Mouse (Mus musculus): ENCODE measurements around the gene Ak4. TPM values are rescaled to one million over a fixed set of nuclear protein-coding genes. Genes with fewer than 3 reads are reported as not detected.

Gene Ak4
- polyA plus RNA-seq, 2 experiments = 3.5 to 6.5 TPM

DNA sequence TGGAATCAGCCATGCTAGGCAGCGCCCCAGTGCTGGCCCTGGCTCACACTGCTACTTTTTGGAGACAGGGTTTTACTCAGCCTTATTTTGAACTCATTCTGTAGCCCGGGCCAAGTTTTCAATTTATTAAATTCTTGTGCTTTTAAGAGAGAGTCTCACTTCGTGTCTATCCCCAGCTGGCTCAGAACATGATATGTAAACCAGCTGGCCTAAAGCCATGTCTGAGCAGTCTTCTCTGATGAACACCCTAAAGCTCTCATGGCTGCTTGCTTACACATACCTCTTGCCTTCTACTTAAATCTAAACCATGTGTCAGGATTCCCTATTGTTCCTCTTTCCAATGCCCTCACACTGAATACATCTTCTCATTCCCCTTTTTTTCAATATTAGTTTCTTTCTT is 14.2 kb upstream of the Ak4 start:
- WGBS (ENCODE audit: insufficient replicate concordance) = 49% methylated on average over 3 of the region's 3 CpGs

DNA sequence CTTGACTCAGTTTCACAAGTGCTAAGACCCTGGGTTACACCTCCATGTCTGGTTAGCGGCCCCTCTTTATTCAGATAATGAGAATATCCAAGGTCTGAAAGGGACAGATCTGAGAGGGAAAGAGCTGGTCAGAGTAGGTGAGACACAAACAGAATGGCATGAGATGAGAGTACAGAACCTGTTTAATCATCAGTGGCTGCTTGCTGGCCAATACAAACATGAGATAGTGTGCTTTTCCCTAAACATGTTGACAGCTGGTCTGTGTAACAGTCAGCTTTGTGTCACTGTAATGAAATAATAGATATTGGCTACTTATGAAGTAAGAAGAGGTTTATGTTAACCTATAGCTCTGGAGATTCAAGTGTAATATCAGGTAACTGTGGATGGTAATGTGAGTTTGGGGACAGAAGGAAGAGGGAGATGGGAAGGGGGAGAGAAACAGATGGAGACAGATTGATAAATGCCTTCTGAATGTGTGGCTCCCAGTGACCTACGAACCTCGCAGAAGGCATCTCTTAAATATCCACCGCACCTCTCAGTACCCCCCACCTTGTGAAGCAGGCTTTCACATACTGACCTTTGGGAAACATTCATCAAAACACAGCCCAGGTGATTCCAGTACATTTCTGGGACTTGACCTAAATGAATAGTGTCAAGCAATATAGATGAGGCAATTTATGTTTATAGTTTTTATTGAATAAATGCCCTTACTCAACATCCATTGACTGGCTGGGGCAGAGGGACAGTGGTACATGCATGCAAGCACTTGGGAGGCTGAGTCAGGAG is 12.5 kb upstream of the Ak4 start:
- Histone ChIP-seq H3K27ac (no peak overlapping the region), H3K9ac (replicated peaks) (no peak overlapping the region), H3K4me1 (replicated peaks; ENCODE audit: control insufficient read depth in 2 of 2, insufficient read depth in 2 of 2, low read length in 1 of 2) (no peaks in the 10 kb centered on the region), H3K9me3 (ENCODE audit: control insufficient read depth, low read length) (no peaks in the 10 kb centered on the region), H3K4me3 (ENCODE audit: insufficient read depth in 1 of 2, low read depth in 2 of 2, low read length in 2 of 2) (no peak overlapping the region), H3K4me2 (ENCODE audit: low read depth) (no peak overlapping the region), H3K27me3 (ENCODE audit: control insufficient read depth, insufficient read depth, low read length) (no peaks in the 10 kb centered on the region), H3K36me3 (replicated peaks; ENCODE audit: control insufficient read depth, insufficient read depth, low read depth) (no peaks in the 10 kb centered on the region)
- DNase-seq (ENCODE audit: low read depth in 3 of 3, low spot score in 3 of 3) (no peak), ATAC-seq (ENCODE audit: insufficient read depth) (no peak)
- TF ChIP-seq CTCF (IDR thresholded peaks at IDR 0.05; ENCODE audit: low read depth) = no peak
- TF ChIP-seq EP300 (IDR thresholded peaks at IDR 0.05; ENCODE audit: low read depth) = no peak
- WGBS (ENCODE audit: insufficient replicate concordance) = 65% methylated on average over 4 of the region's 4 CpGs

More for the DNA sequence above, 14.2 kb upstream of the Ak4 start:
- Histone ChIP-seq H3K4me2 (ENCODE audit: low read depth) (no peak overlapping the region), H3K36me3 (replicated peaks; ENCODE audit: control insufficient read depth, insufficient read depth, low read depth) (no peaks in the 10 kb centered on the region), H3K9me3 (ENCODE audit: control insufficient read depth, low read length) (no peaks in the 10 kb centered on the region), H3K27ac (no peak overlapping the region), H3K9ac (replicated peaks) (no peak overlapping the region), H3K27me3 (ENCODE audit: control insufficient read depth, insufficient read depth, low read length) (no peaks in the 10 kb centered on the region), H3K4me1 (replicated peaks; ENCODE audit: control insufficient read depth in 2 of 2, insufficient read depth in 2 of 2, low read length in 1 of 2) (peaks cover 0 to 2% of the 10 kb centered on the region in 2 experiments; a peak in 1 of 4 replicates), H3K4me3 (ENCODE audit: insufficient read depth in 1 of 2, low read depth in 2 of 2, low read length in 2 of 2) (no peak overlapping the region)
- DNase-seq (ENCODE audit: low read depth in 3 of 3, low spot score in 3 of 3) = no peak
- no peak for ATAC-seq (ENCODE audit: insufficient read depth)
- TF ChIP-seq EP300 (IDR thresholded peaks at IDR 0.05; ENCODE audit: low read depth) = no peak
- no peak for TF ChIP-seq CTCF (IDR thresholded peaks at IDR 0.05; ENCODE audit: low read depth)

DNA sequence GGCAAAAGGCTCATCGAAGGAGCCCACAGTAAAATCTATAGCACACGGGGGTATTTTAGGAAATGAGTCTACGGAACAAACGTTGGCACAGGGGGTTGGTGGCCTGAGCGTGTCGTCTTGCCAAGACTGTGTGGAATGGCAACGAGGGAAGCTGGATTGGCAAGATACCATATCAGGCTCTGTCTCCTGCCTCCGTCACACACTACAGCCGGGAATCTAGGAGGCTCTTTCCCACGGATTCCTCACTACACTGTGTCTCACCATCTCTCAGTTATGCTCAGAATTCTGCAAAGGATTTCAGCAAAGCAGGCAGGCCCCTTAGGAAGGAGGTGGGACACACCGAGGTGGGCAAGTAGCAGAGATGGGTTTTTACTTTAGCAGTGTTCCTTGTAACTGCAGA is 2.1 kb upstream of the Ak4 start:
- TF ChIP-seq EP300 (IDR thresholded peaks at IDR 0.05; ENCODE audit: low read depth) (no peak), CTCF (IDR thresholded peaks at IDR 0.05; ENCODE audit: low read depth) (no peak)
- DNase-seq (ENCODE audit: low read depth in 3 of 3, low spot score in 3 of 3) = no peak
- WGBS (ENCODE audit: insufficient replicate concordance) = 58% methylated on average over 11 of the region's 11 CpGs
- Histone ChIP-seq H3K36me3 (replicated peaks; ENCODE audit: control insufficient read depth, insufficient read depth, low read depth) (no peaks in the 10 kb centered on the region), H3K4me3 (ENCODE audit: insufficient read depth in 1 of 2, low read depth in 2 of 2, low read length in 2 of 2) (no peak overlapping the region), H3K27ac (no peak overlapping the region), H3K9me3 (ENCODE audit: control insufficient read depth, low read length) (no peaks in the 10 kb centered on the region), H3K4me2 (ENCODE audit: low read depth) (no peak overlapping the region), H3K4me1 (replicated peaks; ENCODE audit: control insufficient read depth in 2 of 2, insufficient read depth in 2 of 2, low read length in 1 of 2) (0 out of 4 replicates have a peak, but pooled peaks cover 0 to 2% of the 10 kb centered on the region in 2 experiments), H3K27me3 (ENCODE audit: control insufficient read depth, insufficient read depth, low read length) (peaks cover 7% of the 10 kb centered on the region), H3K9ac (replicated peaks) (no peak overlapping the region)
- no peak for ATAC-seq (ENCODE audit: insufficient read depth)

DNA sequence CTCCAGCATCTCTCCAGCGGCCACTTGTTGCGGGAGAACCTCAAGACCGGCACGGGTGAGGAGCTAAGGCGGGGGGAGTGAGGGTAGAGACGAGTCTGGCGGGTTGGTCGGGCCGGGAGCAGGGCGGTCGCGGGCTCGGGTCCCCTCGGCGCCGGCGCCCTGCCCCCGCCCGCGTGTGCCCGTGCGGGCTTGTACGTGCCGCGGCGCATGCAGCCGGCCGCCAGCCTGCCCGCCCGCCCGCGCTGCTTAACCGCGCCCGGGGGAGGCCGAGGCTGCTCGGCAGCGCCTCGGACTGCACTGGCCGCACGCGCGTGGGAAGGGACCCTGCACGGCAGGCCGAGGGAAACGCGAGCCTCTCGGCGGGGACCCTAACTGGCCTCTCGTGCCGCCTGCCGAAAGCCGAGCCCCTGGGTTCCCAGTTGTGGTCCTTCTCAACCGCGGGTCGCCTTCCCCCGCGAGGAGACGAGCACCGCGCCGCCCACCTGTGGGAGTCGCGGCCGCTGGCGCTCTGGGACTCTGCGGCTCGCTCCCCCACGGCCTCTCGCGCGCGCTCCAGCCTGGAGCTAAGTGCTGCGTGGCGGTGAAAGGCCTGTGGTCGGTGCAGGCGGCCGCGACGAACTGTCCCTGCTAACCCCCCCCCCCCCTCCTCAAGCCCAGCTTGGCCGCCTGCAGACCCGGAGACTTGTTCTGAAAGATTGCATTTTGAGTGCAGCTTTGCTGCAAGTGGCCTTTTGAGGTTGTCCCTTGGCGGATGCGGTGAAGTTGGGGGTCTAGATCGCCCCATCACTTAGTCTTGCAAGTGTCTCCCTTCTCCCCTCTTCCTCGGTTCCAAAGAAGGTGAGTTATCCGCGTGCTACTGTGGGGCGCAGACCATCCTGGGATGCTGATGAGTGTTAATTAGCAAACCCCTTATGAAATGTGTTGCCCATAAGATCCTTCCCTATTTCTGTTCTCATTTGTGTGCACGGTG is 1.1 kb downstream of the Ak4 start:
- Histone ChIP-seq H3K4me3 (ENCODE audit: insufficient read depth in 1 of 2, low read depth in 2 of 2, low read length in 2 of 2) (peak overlapping the region; percentile 53 to 62), H3K27ac (no peak overlapping the region), H3K4me2 (ENCODE audit: low read depth) (peak overlapping the region; percentile 68), H3K36me3 (replicated peaks; ENCODE audit: control insufficient read depth, insufficient read depth, low read depth) (no peaks in the 10 kb centered on the region), H3K27me3 (ENCODE audit: control insufficient read depth, insufficient read depth, low read length) (peaks cover 7% of the 10 kb centered on the region), H3K9ac (replicated peaks) (peak overlapping the region; percentile 36; the same call in 1 of the 2 replicates), H3K4me1 (replicated peaks; ENCODE audit: control insufficient read depth in 2 of 2, insufficient read depth in 2 of 2, low read length in 1 of 2) (peaks cover 0 to 4% of the 10 kb centered on the region in 2 experiments; a peak in 2 of 4 replicates), H3K9me3 (ENCODE audit: control insufficient read depth, low read length) (no peaks in the 10 kb centered on the region)
- ATAC-seq (ENCODE audit: insufficient read depth) (peak; percentile 66), DNase-seq (ENCODE audit: low read depth in 3 of 3, low spot score in 3 of 3) (no peak)
- 2% methylated on average over 87 of the region's 90 CpGs for WGBS (ENCODE audit: insufficient replicate concordance)
- TF ChIP-seq EP300 (IDR thresholded peaks at IDR 0.05; ENCODE audit: low read depth) = no peak
- TF ChIP-seq CTCF (IDR thresholded peaks at IDR 0.05; ENCODE audit: low read depth) = no peak

DNA sequence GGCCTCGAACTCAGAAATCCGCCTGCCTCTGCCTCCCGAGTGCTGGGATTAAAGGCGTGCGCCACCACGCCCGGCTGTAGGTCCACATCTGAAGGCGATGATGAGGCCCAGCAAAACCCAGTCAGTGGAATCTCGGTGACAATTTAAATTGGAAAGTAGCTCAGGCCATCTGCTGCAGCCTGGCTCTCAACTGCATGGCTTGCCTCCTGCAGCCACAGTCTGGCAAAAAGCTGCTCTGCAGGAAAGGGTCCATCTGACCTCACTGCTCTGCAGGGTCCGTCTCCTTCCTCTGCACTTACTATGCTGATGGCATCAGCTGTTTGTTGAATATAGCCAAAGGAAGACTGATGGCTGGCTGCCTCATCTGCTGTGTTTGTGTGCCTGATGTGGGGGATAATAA is 3.9 kb downstream of the Ak4 start:
- Histone ChIP-seq H3K9me3 (ENCODE audit: control insufficient read depth, low read length) (no peaks in the 10 kb centered on the region), H3K27ac (no peak overlapping the region), H3K36me3 (replicated peaks; ENCODE audit: control insufficient read depth, insufficient read depth, low read depth) (no peaks in the 10 kb centered on the region), H3K9ac (replicated peaks) (no peak overlapping the region), H3K4me1 (replicated peaks; ENCODE audit: control insufficient read depth in 2 of 2, insufficient read depth in 2 of 2, low read length in 1 of 2) (peaks cover 0 to 6% of the 10 kb centered on the region in 2 experiments; a peak in 2 of 4 replicates), H3K4me2 (ENCODE audit: low read depth) (no peak overlapping the region), H3K4me3 (ENCODE audit: insufficient read depth in 1 of 2, low read depth in 2 of 2, low read length in 2 of 2) (no peak overlapping the region), H3K27me3 (ENCODE audit: control insufficient read depth, insufficient read depth, low read length) (peaks cover 7% of the 10 kb centered on the region)
- DNase-seq (ENCODE audit: low read depth in 3 of 3, low spot score in 3 of 3) (no peak), ATAC-seq (ENCODE audit: insufficient read depth) (no peak)
- 71% methylated on average over 10 of the region's 10 CpGs for WGBS (ENCODE audit: insufficient replicate concordance)
- TF ChIP-seq EP300 (IDR thresholded peaks at IDR 0.05; ENCODE audit: low read depth) (no peak), CTCF (IDR thresholded peaks at IDR 0.05; ENCODE audit: low read depth) (no peak)

Measured in liver, embryonic 14.5 days (tissue).